Mouse (Mus musculus) monocyte, adult 5-6 weeks (primary cell): Measurements from ENCODE around the gene Dusp6. TPM values are rescaled to one million over a fixed set of nuclear protein-coding genes. Genes with fewer than 3 reads are reported as not detected.
A peak's percentile ranks its signal among the peaks of the same experiment; 100 is the strongest.
"Not testable (repeated sequence)": the region's sequence is repeated elsewhere in the genome, so short reads cannot be mapped to it uniquely, and the experiment has no call there.

Experiments used
- ATAC-seq: fragments of 153-309, 156-312 bp; replicated peaks from 2 replicates; pipeline ENCODE4 v1.8.0; 2017; ENCODE audit warnings: mild to moderate bottlenecking; ENCODE audit not compliant: low TSS enrichment, insufficient number of reproducible peaks, severe bottlenecking, poor library complexity, low FRiP score
- total RNA-seq: library from RNA; stranded (forward); fragments of 200-1000, 200-491, 200-594 nt; gene quantifications from 3 replicates; pipeline ENCODE4 v1.2.3, GENCODE M21; 2017

Gene Dusp6
- 114 to 201 TPM (median 184 TPM) in 3 replicates for total RNA-seq

DNA sequence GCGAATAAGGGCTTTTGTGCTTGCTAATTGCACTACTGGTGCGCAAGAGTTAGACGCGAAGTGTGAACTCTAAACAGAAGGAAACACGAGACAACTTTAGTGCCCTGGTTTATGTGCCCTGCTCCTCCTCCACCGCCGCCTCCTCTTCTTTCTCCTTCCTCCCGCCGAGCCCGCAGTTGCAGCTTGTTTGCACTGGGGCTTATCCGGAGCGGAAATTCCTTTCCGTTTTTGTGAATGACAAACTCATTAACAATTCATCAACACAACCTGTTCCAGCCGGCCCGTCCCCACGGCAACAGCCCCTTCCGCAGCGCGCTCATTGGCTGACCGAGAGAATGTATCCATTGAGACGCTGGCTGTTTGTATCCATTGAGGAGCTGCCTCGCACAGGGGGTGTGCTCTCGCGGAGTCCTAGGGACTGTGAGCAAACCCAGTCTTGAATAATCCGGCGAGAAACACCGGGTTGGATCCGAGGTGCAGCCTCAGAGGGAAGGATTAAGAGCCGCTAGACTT lies at the start of gene Dusp6:
Dusp6 (plus strand) TSS at position 365 of the 513 bp plus-strand sequence.
- ATAC-seq: peak; percentile 87

DNA sequence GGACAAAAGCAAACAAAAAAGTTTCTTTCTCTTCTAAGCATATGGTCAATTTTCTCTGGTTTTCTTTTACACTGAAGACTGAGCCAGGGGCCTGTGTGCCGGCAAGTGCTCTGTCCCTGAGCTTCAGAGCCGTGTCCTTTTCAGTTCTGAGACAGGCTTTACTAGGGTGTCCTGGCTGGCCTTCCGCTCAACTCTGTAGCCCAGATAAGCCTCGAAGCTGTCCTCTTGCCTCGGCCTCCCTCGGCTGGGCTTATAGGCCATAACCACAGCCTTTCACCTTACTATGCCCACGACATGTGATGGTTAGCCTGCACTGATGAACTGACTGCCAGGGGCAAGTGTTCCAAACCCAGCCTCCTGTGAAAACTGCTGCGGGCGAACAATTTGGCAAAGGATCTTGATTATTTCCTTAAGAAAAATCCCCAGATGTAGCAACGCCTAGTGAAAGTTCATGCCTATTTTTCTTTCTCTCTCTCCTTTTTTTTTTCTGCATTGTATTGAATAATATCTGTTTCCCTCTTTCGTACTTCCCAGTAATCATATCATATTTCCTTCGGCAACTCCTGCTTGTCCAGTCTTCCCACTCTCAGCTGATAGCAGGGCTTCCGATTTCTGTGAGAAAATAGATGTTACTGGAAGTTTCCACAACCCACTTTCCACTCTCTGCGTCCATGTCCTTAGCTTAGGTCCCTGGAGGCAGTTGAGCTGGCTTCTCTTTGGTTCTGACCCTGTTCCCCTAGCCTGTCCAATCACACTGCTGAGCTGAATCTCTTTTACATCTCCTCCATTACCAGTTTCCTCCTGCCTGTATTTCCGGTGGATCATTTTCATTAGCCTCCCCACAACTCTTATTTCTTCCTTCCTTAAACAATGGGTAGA lies 48.4 kb upstream of the Dusp6 start:
- ATAC-seq: no peak

DNA sequence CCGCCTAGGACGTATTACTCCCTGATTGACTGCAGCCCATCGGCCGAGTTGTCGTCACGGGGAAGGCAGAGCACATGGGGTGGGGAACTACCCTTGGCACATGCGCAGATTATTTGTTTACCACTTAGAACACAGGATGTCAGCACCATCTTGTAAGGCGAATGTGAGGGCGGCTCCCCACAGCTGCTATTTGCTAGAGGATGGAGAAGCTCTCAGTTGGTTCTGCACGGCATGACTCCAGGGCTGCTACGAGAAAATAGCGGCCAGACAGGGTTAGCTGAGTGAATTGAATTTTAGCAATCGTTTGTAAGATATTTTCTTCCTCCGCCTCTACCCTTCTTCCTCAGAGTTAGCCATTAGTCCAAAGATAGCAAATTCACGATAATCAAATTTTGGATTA lies 46.5 kb upstream of the Dusp6 start:
- ATAC-seq: not testable (repeated sequence)

GRCm38 (mm10) chr10:99221540-99221939 lies 41.5 kb upstream of the Dusp6 start:
- no peak for ATAC-seq

DNA sequence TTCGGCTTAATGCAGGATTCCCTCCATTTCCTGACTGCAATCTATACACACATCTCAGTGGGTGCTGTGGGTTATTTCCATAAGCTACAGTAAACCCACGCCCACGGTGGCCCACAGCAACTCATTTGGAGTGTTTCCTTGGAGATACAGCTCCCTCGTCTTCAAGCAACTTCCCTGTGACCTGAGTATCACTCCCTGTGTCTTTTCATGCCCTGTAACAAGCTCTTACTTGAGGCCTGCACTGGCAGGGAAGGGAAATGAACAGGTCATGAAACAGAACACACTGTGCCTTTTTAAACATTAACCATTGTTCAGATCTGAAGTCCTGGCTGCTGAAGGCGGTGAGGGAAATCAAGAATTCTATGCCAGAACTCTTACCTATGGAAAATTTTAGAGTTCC lies 40.3 kb upstream of the Dusp6 start:
- ATAC-seq: no peak

DNA sequence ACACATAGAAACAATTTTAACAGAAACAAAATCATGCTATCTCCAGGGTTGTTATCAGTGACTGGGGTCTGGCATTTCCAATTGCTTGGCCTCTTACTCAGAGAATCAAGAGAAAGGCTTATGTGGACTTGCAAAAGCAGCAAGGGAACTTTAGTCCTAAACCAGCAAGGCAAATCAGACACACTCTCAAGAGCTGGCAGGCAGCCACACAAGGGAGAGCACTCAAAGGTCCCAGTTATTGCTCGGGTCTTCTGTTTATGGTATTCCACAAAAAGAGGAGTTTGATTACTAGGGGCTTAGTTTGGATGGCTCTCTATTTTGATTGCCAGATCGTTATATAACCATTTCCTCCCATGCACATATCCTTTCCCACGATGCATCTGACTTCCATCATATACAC lies 38.8 kb upstream of the Dusp6 start:
- ATAC-seq: no peak

DNA sequence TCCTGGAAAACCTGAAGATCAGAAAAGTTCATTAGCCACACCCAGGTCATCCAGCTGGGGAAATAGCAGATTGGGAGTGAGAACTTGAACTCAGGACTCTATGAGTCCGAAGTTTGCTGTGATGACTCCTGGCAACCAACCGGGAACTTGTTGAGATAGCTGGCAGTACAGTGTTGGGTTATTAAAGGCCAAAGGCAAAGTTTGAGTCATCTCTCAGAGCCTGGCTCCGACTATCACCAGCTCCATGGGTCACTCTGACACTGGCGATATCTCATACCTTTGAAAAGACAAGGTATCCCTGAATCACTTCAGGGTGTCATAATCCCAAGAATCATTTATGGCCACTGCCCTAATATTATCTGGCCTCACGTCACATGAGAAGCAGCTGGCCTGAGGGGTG lies 36.2 kb upstream of the Dusp6 start:
- no peak for ATAC-seq

DNA sequence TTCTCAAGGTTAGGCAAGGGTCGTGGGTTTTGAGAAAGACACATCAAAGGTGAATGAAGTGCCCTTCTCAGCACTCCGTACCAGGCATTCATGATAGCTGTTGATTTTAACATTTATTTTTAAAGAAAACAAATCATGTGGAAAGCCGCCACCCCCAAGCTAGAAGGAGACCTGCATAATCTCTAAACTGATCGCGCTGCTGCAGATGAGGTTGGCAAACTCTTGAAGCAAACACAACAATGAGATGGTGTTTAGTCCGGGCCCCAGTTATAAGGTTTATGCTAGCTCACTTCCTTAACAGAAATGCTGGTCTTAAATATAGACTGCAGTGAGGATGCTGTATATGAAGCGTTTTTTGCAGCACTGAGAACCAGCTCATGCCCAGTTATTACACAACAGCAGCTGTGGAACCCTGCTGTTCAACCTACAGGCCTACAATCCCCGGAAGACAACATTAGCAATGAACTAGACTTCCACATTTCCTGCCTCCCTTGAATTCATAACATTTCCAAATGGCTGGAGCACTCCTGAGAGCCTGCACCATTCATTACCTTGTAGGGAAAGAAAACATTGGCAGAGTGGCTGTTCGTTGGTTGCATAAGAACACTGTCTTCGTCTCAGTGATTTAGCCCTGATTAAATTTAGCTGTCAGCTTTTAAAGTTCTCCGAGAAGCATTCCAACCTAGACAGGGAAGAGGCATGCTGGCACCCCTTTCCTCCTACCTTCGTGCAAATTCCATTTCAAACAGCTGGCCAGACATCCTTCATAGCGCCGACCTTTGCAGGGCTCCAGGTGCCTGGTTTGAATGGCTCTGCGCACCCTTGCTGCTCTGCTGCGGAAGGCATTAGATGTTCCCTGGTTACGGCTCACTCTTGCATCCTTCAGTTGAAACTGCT lies 34.8 kb upstream of the Dusp6 start:
- peak; percentile 24; the same call in 1 of the 2 replicates for ATAC-seq

DNA sequence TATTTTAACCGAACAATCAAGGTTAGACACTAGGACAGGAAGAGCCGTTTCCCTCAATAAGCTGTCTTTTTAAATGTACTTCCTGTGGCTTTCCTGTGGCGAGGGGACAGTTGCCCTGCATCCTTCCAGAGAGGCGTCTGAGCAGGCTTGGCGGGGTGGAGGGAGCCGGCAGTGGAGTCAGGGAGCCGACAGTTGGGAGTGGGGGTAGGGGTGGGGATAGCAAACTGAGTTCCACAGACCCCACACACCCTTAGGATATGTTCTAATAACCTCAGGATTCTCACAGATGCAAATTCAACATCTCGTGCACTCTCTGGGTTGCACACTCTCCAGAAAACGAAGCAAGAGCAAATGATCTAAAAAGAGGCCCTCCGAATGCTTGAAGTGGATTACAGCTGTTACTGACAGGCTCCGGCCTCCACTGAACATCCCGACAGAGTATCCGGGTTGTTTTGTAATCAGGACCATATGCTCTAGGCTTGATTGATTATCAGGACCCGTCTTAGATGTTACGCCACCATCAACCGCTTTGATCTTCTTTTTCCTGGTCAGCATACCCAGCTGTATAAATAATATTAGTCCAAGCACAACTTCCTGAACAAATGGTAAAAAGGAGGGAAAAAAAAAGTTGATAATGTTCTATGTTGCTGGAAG lies 33.9 kb upstream of the Dusp6 start:
- ATAC-seq: no peak

- 0 out of 2 replicates have a peak, but pooled peaks have one; percentile 44 for ATAC-seq
These were observed 30.4 kb upstream of the Dusp6 start for GRCm38 (mm10) chr10:99232518-99233227.

GRCm38 (mm10) chr10:99234336-99234735 lies 28.7 kb upstream of the Dusp6 start:
- no peak for ATAC-seq

DNA sequence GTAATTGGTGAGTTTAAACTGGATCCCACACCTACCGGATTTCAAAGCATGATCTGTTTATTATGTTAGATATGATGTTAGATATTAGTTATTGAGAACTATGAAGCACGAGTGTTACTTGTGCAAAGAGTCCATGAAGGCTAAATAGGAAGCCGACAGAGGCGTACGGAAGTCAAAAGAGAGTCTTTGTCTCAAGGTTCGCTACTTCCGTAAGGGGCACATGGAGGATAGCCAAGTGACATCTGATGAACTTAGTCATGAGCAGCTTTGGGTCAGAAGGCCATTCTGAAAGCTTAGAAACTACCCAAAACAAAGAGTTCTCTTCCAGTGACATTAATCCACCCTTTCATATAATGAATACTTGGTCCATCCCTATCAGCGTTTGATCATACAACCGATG lies 27.9 kb upstream of the Dusp6 start:
- no peak for ATAC-seq

- ATAC-seq: no peak
These were observed 25.7 kb upstream of the Dusp6 start for GRCm38 (mm10) chr10:99237205-99237832.

DNA sequence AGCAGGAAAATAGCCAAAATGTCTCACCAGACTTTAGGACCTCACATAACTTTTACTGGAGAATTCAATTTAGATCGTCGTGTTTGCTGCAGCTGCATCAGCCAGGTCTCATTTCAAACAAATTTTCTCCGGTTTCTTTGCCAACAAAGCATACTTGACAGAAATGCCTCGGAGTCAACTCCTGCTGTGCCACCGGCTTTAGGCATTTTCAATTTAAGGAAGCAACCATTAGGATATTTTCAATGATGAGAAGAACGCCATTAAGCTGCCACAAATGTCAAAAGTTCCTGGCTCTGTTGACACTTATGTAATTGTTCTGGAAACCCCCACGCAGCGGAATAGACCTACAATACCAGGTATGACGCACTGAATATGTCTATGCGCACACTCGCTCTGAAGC lies 24.5 kb upstream of the Dusp6 start:
- no peak for ATAC-seq

DNA sequence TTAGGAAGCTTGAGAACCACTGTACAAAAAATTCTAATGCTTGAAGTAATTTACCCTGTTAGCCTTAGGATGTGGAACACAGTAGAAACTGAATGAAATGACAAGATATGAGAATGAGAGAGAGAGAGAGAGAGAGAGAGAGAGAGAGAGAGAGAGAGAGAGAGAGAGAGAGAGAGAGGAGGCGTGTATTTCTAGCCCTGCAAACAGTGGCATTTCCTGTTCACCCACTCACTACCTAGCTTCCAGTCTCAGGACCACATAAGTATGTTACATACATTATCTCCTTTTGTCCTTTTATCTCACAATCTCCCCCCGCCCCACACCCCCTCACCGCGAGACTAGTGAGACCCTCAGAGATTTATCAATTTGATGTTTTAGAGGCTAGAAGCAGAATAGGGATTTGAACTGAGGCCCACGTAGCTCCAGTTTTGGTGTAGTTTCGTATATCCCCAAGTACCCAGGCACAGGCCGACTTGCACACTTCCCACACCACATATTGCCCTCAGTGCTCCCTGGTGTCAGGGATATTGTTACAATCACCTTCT lies 21.7 kb upstream of the Dusp6 start:
- no peak for ATAC-seq

- peak; percentile 51 for ATAC-seq
These were observed 21.0 kb upstream of the Dusp6 start for GRCm38 (mm10) chr10:99241829-99242711.

DNA sequence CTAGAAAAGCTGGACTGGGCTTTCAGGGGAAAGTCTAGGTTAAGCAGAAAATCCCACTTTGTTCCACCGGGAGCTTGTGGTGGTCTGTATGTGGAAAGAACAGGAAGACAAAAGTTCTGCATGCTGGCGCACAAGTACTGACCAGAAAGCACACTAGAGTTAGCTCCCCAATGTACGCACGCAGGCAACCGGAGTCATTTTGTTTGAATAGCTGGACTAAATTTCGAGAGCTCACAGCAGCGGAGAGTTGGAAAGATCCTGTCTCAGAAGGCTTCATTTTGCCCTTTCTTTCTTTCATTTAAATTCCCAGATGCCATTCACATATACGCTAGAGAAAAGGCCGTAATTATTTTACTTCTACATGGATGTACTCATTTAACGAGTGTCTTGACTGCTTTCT lies 20.3 kb upstream of the Dusp6 start:
- ATAC-seq: no peak
